Mouse (Mus musculus): ENCODE results near the gene Zscan20. TPM values are rescaled to one million over a fixed set of nuclear protein-coding genes. Genes with fewer than 3 reads are reported as not detected.
"Not testable (repeated sequence)": the region's sequence is repeated elsewhere in the genome, so short reads cannot be mapped to it uniquely, and the experiment has no call there.

Gene Zscan20
- polyA plus RNA-seq, 2 experiments: 3.9 to 4.2 TPM

- Histone ChIP-seq H3K27ac (replicated peaks; ENCODE audit: low read depth, low read length) (no peak overlapping the region), H3K4me1 (ENCODE audit: control insufficient read depth, insufficient read depth, low read length) (no peaks in the 10 kb centered on the region), H3K9me3 (ENCODE audit: control insufficient read depth, low read length) (no peaks in the 10 kb centered on the region), H3K36me3 (ENCODE audit: control insufficient read depth, insufficient read depth, low read length) (no peaks in the 10 kb centered on the region), H3K4me2 (replicated peaks; ENCODE audit: low read depth, low read length, severe bottlenecking) (no peak overlapping the region), H3K27me3 (ENCODE audit: control insufficient read depth, insufficient read depth, low read length) (no peaks in the 10 kb centered on the region), H3K9ac (ENCODE audit: low read depth, low read length, severe bottlenecking) (no peak overlapping the region), H3K4me3 (replicated peaks; ENCODE audit: low read length) (no peak overlapping the region)
- ATAC-seq (ENCODE audit: low FRiP score, low read depth): no peak
- no peak for DNase-seq (ENCODE audit: low spot score)
- 84% methylated on average over 6 of the region's 6 CpGs for WGBS
- TF ChIP-seq POLR2A (IDR thresholded peaks at IDR 0.05; ENCODE audit: borderline replicate concordance, extremely low read depth, insufficient read depth, insufficient read length): no peak
Observed at GRCm38 (mm10) chr4:128550756-128551155, 59.1 kb downstream of the Zscan20 start.

- H3K27me3 ChIP-seq (ENCODE audit: control insufficient read depth, insufficient read depth, low read length); H3K9me3 ChIP-seq (ENCODE audit: control insufficient read depth, low read length); H3K4me1 ChIP-seq (ENCODE audit: control insufficient read depth, insufficient read depth, low read length); H3K4me3 ChIP-seq (replicated peaks; ENCODE audit: low read length); H3K36me3 ChIP-seq (ENCODE audit: control insufficient read depth, insufficient read depth, low read length); DNase-seq (ENCODE audit: low spot score); ATAC-seq (ENCODE audit: low FRiP score, low read depth); H3K27ac ChIP-seq (replicated peaks; ENCODE audit: low read depth, low read length); H3K4me2 ChIP-seq (replicated peaks; ENCODE audit: low read depth, low read length, severe bottlenecking); H3K9ac ChIP-seq (ENCODE audit: low read depth, low read length, severe bottlenecking): not testable (repeated sequence)
- 74% methylated on average over 2 of the region's 2 CpGs for WGBS
Observed at GRCm38 (mm10) chr4:128543956-128544486, 65.9 kb downstream of the Zscan20 start.

GRCm38 (mm10) chr4:128543378-128543777, 66.5 kb downstream of the Zscan20 start:
- H3K27ac ChIP-seq (replicated peaks; ENCODE audit: low read depth, low read length): no peak overlapping the region
- H3K9ac ChIP-seq (ENCODE audit: low read depth, low read length, severe bottlenecking): no peak overlapping the region
- H3K4me1 ChIP-seq (ENCODE audit: control insufficient read depth, insufficient read depth, low read length): no peaks in the 10 kb centered on the region
- no peak for TF ChIP-seq POLR2A (IDR thresholded peaks at IDR 0.05; ENCODE audit: borderline replicate concordance, extremely low read depth, insufficient read depth, insufficient read length)
- no peak for ATAC-seq (ENCODE audit: low FRiP score, low read depth)
- H3K27me3 ChIP-seq (ENCODE audit: control insufficient read depth, insufficient read depth, low read length): no peaks in the 10 kb centered on the region
- 23% methylated on average over 2 of the region's 2 CpGs for WGBS
- no peak for DNase-seq (ENCODE audit: low spot score)
- no peaks in the 10 kb centered on the region for H3K9me3 ChIP-seq (ENCODE audit: control insufficient read depth, low read length)
- H3K4me3 ChIP-seq (replicated peaks; ENCODE audit: low read length): no peak overlapping the region
- H3K36me3 ChIP-seq (ENCODE audit: control insufficient read depth, insufficient read depth, low read length): no peaks in the 10 kb centered on the region
- H3K4me2 ChIP-seq (replicated peaks; ENCODE audit: low read depth, low read length, severe bottlenecking): no peak overlapping the region

Other genes with a start within 250 kb of the Zscan20 start
- 0.82 and 0.95 TPM in 2 replicates for gene Tlr12, start 8.5 kb upstream of the Zscan20 start, polyA plus RNA-seq (2012; rRNA removed)
- gene Tlr12, start 8.5 kb upstream of the Zscan20 start, polyA plus RNA-seq (2014; fragmentation: Nextera tagmentation; extraction: Ambion mirVana): 0.19 and 0.40 TPM in 2 replicates
- 103 and 120 TPM in 2 replicates for gene Phc2, start 44.6 kb upstream of the Zscan20 start, polyA plus RNA-seq (2012; rRNA removed)
- 69.8 and 73.7 TPM in 2 replicates for gene Phc2, start 44.6 kb upstream of the Zscan20 start, polyA plus RNA-seq (2014; fragmentation: Nextera tagmentation; extraction: Ambion mirVana)
- gene A3galt2, start 145.3 kb upstream of the Zscan20 start, polyA plus RNA-seq (2012; rRNA removed): 1.7 and 2.1 TPM in 2 replicates
- 0.15 and 0.39 TPM in 2 replicates for gene A3galt2, start 145.3 kb upstream of the Zscan20 start, polyA plus RNA-seq (2014; fragmentation: Nextera tagmentation; extraction: Ambion mirVana)
- gene Zfp362, start 195.9 kb upstream of the Zscan20 start, polyA plus RNA-seq (2012; rRNA removed): 87.2 and 131 TPM in 2 replicates
- 38.7 and 47.4 TPM in 2 replicates for gene Zfp362, start 195.9 kb upstream of the Zscan20 start, polyA plus RNA-seq (2014; fragmentation: Nextera tagmentation; extraction: Ambion mirVana)